Mouse (Mus musculus) C2C12 (cell line): ENCODE results near the gene Kcnd3.

Experiments
- CEBPB ChIP-seq: IDR thresholded peaks from one replicate; pipeline ENCODE4 v1.6.1; 2011; ENCODE audit warnings: low read depth, mild to moderate bottlenecking, control low read depth, moderate library complexity
- CTCF ChIP-seq: IDR thresholded peaks from one replicate; pipeline ENCODE4 v1.5.1; 2011; ENCODE audit not compliant: control insufficient read depth, insufficient read depth, insufficient read length
- FOSL1 ChIP-seq: IDR thresholded peaks from one replicate; pipeline ENCODE4 v1.8.0; 2011; ENCODE audit warnings: mild to moderate bottlenecking, low read length; ENCODE audit not compliant: poor library complexity, insufficient read depth, severe bottlenecking
- MAX ChIP-seq: IDR thresholded peaks from one replicate; pipeline ENCODE4 v1.6.1; 2011; ENCODE audit warnings: mild to moderate bottlenecking, control low read depth
- MYOD1 ChIP-seq: IDR thresholded peaks from one replicate; pipeline ENCODE4 v1.6.1; 2011; ENCODE audit warnings: low read depth; ENCODE audit not compliant: control insufficient read depth, insufficient read length
- MYOG ChIP-seq: IDR thresholded peaks from one replicate; pipeline ENCODE4 v1.6.1; 2011; ENCODE audit not compliant: control insufficient read depth, insufficient read length; ENCODE audit errors: extremely low read depth
- USF1 ChIP-seq: IDR thresholded peaks from one replicate; pipeline ENCODE4 v1.6.1; 2011; ENCODE audit warnings: low read depth, mild to moderate bottlenecking, control low read depth, moderate library complexity

GRCm38 (mm10) chr3:105581119-105581518, 129.0 kb downstream of the Kcnd3 start:
- TF ChIP-seq CTCF (no peak), CEBPB (no peak), MAX (no peak), MYOG (no peak), FOSL1 (no peak), USF1 (no peak), MYOD1 (no peak)
